Comparison of ENCODE assay signal across 26 mouse cellular contexts in the genomic region with DNA sequence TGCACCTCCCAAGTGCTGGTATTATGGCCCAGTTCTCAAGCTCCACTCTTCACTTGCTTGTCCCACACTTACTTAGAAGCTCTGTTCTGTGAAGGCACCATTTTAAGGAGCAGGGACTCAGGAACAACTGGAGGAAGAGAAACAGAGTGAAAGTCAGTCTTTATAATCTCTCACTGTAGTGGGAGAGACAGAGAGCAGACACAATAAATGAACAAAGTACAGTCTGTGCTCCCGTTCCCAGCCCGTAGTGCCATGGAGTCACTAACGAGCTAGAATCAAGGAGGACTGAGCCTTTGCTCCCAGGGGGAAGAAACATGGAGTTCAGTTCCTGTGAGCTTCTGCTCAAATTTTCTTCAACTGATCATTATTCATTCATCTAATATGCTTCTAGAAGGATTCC. TPM values are rescaled to one million over a fixed set of nuclear protein-coding genes. Genes with fewer than 3 reads are reported as not detected.
DNase-seq lines count a peak whose midpoint lies in the region; ATAC-seq and TF ChIP-seq lines count a peak whose summit lies in the region.
"Had no signal": no experiment of that assay in that cellular context is flagged by ENCODE, and none has a peak within 500 bp of the region (broad histone marks: within the 10 kb centered on the region; RNA-seq: fewer than 3 reads in every experiment).

No protein-coding gene starts in this region.

- intact Hi-C loops in heart, postnatal 10 days (cut with DNase I): no loop called here

- no peak for TF ChIP-seq CTCF in intestine, postnatal 0 days (IDR thresholded peaks at IDR 0.05; ENCODE audit: low read depth)

- DNase-seq in heart, adult 11 months: peak; percentile 7
- DNase-seq in heart, postnatal 10 days: no peak
- DNase-seq in testis, postnatal 10 days (ENCODE audit: low spot score): peak; percentile 30
- DNase-seq in testis, postnatal 14 days (ENCODE audit: low spot score): no peak
- DNase-seq in forebrain, embryonic 10.5 days (ENCODE audit: extremely low spot score, low spot score): no peak
- DNase-seq: adrenal gland, adult 2 months; adrenal gland, postnatal 10 days; adrenal gland, postnatal 25 days; B cell, adult 2 months; cerebellum, adult 11 months; cerebellum, adult 18-20 months; cerebellum, adult 8-10 months; cerebellum, adult 9-11 months; cerebellum, postnatal 14 days; cerebellum, postnatal 36 days; embryo, embryonic 11 days; forebrain, postnatal 0 days had no signal

- ATAC-seq in intestine, postnatal 0 days: peak; percentile 77
- ATAC-seq: CD4-positive, CD25-positive, alpha-beta regulatory T cell, adult 4 months; forebrain, embryonic 13.5 days; forebrain, embryonic 15.5 days; forebrain, postnatal 0 days had no signal

- no peaks in the 10 kb centered on the region for H3K27me3 ChIP-seq in intestine, postnatal 0 days (replicated peaks; ENCODE audit: control insufficient read depth, insufficient read depth, low read length)
- no peaks in the 10 kb centered on the region for H3K27me3 ChIP-seq in forebrain, embryonic 10.5 days (ENCODE audit: poor library complexity, severe bottlenecking)
- H3K27me3 ChIP-seq: CH12.LX; embryonic facial prominence, embryonic 15.5 days; forebrain, embryonic 13.5 days; forebrain, embryonic 15.5 days had no signal

- H3K9ac ChIP-seq in intestine, postnatal 0 days (ENCODE audit: low read depth, low read length): no peak overlapping the region
- H3K9ac ChIP-seq: embryonic facial prominence, embryonic 13.5 days; embryonic facial prominence, embryonic 15.5 days; forebrain, embryonic 13.5 days; forebrain, embryonic 15.5 days; forebrain, postnatal 0 days had no signal

- H3K4me2 ChIP-seq in intestine, postnatal 0 days (replicated peaks; ENCODE audit: low read depth): peak overlapping the region; percentile 21; the same call in 1 of the 2 replicates
- H3K4me2 ChIP-seq: embryonic facial prominence, embryonic 13.5 days; embryonic facial prominence, embryonic 15.5 days; forebrain, embryonic 13.5 days; forebrain, embryonic 15.5 days had no signal

- H3K27ac ChIP-seq in intestine, postnatal 0 days (ENCODE audit: low read depth, low read length): no peak overlapping the region; the same call in 1 of the 2 replicates
- H3K27ac ChIP-seq in forebrain, embryonic 10.5 days: no peak overlapping the region
- H3K27ac ChIP-seq: embryonic facial prominence, embryonic 13.5 days; embryonic facial prominence, embryonic 15.5 days; forebrain, embryonic 13.5 days; forebrain, embryonic 15.5 days had no signal

- 0 out of 2 replicates have a peak, but pooled peaks cover 7% of the 10 kb centered on the region for H3K4me1 ChIP-seq in intestine, postnatal 0 days (replicated peaks; ENCODE audit: control insufficient read depth, insufficient read depth, low read length)
- no peaks in the 10 kb centered on the region for H3K4me1 ChIP-seq in forebrain, embryonic 10.5 days
- H3K4me1 ChIP-seq: embryonic facial prominence, embryonic 13.5 days; embryonic facial prominence, embryonic 15.5 days; forebrain, embryonic 13.5 days; forebrain, embryonic 15.5 days had no signal

- no peak overlapping the region for H3K4me3 ChIP-seq in intestine, postnatal 0 days (ENCODE audit: low read depth, low read length)
- H3K4me3 ChIP-seq in forebrain, embryonic 10.5 days: no peak overlapping the region
- H3K4me3 ChIP-seq: embryonic facial prominence, embryonic 13.5 days; embryonic facial prominence, embryonic 15.5 days; erythroblast, embryonic 14.5 days; forebrain, embryonic 13.5 days; forebrain, embryonic 15.5 days had no signal

- H3K36me3 ChIP-seq in intestine, postnatal 0 days (ENCODE audit: control insufficient read depth, insufficient read depth): no peaks in the 10 kb centered on the region
- H3K36me3 ChIP-seq in forebrain, embryonic 10.5 days (replicated peaks): no peaks in the 10 kb centered on the region
- H3K36me3 ChIP-seq: embryonic facial prominence, embryonic 13.5 days; embryonic facial prominence, embryonic 15.5 days; forebrain, embryonic 15.5 days; G1E had no signal

- H3K9me3 ChIP-seq in intestine, postnatal 0 days (ENCODE audit: control insufficient read depth): no peaks in the 10 kb centered on the region
- H3K9me3 ChIP-seq in forebrain, embryonic 10.5 days: no peaks in the 10 kb centered on the region
- H3K9me3 ChIP-seq: embryonic facial prominence, embryonic 13.5 days; embryonic facial prominence, embryonic 15.5 days; forebrain, embryonic 13.5 days; forebrain, embryonic 15.5 days; G1E had no signal

- WGBS in intestine, postnatal 0 days: 39% methylated on average over 3 of the region's 3 CpGs
- 67% methylated on average over 3 of the region's 3 CpGs for WGBS in forebrain, embryonic 10.5 days

RNA-seq across cellular contexts. Expression of gene Reep1, which starts 11.8 kb away (rescaled TPM):
- total RNA-seq in heart, postnatal 10 days (2021): 10 to 100 TPM; 20.1 to 21.7 TPM
- 6.5 and 6.7 TPM in 2 replicates for polyA plus RNA-seq in intestine, postnatal 0 days (2015; fragmentation: Nextera tagmentation; extraction: Ambion mirVana)
- polyA plus RNA-seq in forebrain, embryonic 10.5 days (2016; fragmentation: Nextera tagmentation; extraction: Ambion mirVana): 21.4 and 21.9 TPM in 2 replicates
- polyA plus RNA-seq: erythroblast, embryonic 14.5 days; G1E had no signal

Comparison
In these comparisons a context has a peak if more than half of its experiments do, and no peak if none do; other contexts are left out.
1. DNase-seq: peak in heart, adult 11 months (single experiment) and testis, postnatal 10 days (single experiment); none in heart, postnatal 10 days (0 of 2), testis, postnatal 14 days (single experiment) and forebrain, embryonic 10.5 days (single experiment).